Mouse (Mus musculus) E14TG2a.4 (cell line): ENCODE data around the gene Tfap4.

Experiments used
- H3K27me3 ChIP-seq: 2 replicates; pipeline ENCODE4 v1.6.1; 2014; ENCODE audit warnings: low read length, control low read depth; ENCODE audit not compliant: insufficient read depth
- H3K36me3 ChIP-seq: 2 replicates; pipeline ENCODE4 v1.6.1; 2014; ENCODE audit warnings: low read length, control low read depth; ENCODE audit not compliant: insufficient read depth
- H3K4me1 ChIP-seq: replicated peaks from 2 replicates; pipeline ENCODE4 v1.6.1; 2014; ENCODE audit warnings: low read depth, low read length, control low read depth
- H3K4me3 ChIP-seq: replicated peaks from 2 replicates; pipeline ENCODE4 v1.5.1; 2014; ENCODE audit warnings: mild to moderate bottlenecking, low read length
- H3K9me3 ChIP-seq: 2 replicates; pipeline ENCODE4 v1.6.1; 2014; ENCODE audit warnings: low read length, control low read depth
- CTCF ChIP-seq: conservative IDR thresholded peaks from 2 replicates; pipeline ENCODE4 v1.5.1; 2014; ENCODE audit warnings: low read length
- NANOG ChIP-seq: IDR thresholded peaks from 2 replicates; pipeline ENCODE4 v1.6.1; 2014; ENCODE audit warnings: borderline replicate concordance, low read length, mixed read lengths
- POU5F1 ChIP-seq: IDR thresholded peaks from 2 replicates; pipeline ENCODE4 v1.6.1; 2014; ENCODE audit warnings: low read length, borderline replicate concordance

The Tfap4 gene

GRCm38 (mm10) chr16:4596141-4596728 is 36.6 kb upstream of the Tfap4 start:
- H3K27me3 ChIP-seq, result no peaks in the 10 kb centered on the region
- H3K4me3 ChIP-seq, result peak overlapping the region; percentile 90
- TF ChIP-seq CTCF (no peak), NANOG (no peak), POU5F1 (no peak)
- H3K36me3 ChIP-seq, result peaks cover 10% of the 10 kb centered on the region
- H3K9me3 ChIP-seq, result no peaks in the 10 kb centered on the region
- H3K4me1 ChIP-seq, result peaks cover 88% of the 10 kb centered on the region

DNA sequence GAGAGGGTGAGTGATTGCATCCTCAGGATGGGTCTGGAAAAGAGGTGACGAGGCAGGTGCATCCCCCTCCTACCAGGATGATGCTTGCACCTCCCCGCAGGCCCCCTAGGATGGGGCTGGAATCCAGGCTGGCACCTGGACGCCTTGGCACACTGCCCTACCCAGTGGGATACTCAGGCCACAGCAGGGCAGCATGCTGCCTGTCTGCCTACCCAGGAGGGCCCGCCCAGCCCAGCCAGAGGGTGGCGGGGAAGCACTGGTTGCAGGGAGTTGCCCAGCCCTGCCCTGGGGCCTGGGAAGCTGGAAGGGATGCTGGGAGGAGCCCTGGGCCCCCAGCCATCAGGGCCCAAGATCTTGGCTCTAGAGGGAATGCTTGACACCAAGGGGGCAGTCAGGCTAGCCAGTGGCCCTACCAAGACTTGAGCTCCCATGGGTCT is 35.9 kb upstream of the Tfap4 start:
- TF ChIP-seq CTCF (no peak), POU5F1 (no peak), NANOG (no peak)
- H3K27me3 ChIP-seq, result no peaks in the 10 kb centered on the region
- H3K4me1 ChIP-seq, result peaks cover 88% of the 10 kb centered on the region
- no peaks in the 10 kb centered on the region for H3K9me3 ChIP-seq
- peak overlapping the region; percentile 90 for H3K4me3 ChIP-seq
- H3K36me3 ChIP-seq, result peaks cover 16% of the 10 kb centered on the region

- TF ChIP-seq NANOG (no peak), CTCF (no peak), POU5F1 (no peak)
Measured at GRCm38 (mm10) chr16:4594814-4595526, 35.3 kb upstream of the Tfap4 start.

DNA sequence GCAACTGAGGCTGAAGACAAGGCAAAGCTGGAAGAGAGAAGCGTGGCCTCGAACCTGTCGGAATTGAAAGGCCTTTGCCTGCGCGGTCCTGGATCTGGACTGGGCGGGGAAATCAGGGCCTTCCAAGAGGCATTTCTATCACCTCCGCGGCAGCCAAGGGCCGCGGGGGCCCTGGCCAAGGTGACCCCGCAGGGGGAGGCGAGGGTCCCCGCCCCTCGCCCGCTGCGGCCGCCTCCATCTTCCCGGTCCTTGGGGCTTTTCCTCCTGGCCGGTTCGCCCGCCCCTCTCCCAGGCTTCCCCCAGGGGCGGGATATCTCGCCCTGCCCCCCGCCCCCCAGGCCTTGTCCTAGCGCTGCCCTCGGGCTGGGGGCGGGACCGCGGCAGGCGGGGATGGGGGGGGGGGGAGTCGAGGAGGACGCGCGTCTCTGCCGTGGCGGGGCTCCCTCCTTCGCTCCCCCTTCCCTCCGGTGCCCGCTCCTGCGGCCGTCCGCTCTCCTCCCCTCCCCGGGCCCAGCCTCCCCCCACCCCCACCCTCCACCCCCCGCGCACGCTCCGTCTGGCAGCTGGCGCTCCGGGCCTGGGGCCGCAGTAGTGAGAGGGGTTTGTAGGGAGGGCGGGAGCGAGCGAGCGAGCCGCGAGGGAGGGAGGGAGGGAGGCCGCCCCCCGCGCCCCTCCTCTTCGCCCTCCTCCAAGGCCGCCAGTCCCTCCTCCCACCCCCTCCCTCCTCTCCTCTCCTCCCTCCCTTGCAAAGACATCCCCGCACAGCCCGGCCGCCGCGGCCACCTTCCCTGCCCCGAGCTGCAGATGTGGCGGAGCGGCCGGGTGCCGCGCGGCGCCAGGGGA is 34.5 kb upstream of the Tfap4 start, which contains the start of gene Glis2:
Gene Glis2, plus strand, starts transcription at position 743 of the 843 bp plus-strand sequence.
- TF ChIP-seq POU5F1, result no peak
- no peak for TF ChIP-seq CTCF
- TF ChIP-seq NANOG, result no peak
- no peaks in the 10 kb centered on the region for H3K9me3 ChIP-seq
- no peaks in the 10 kb centered on the region for H3K27me3 ChIP-seq
- H3K4me1 ChIP-seq, result peaks cover 84% of the 10 kb centered on the region
- peak within 1 kb of the TSS; percentile 90 for H3K4me3 ChIP-seq
- H3K36me3 ChIP-seq, result peaks cover 13% of the 10 kb centered on the region

More at GRCm38 (mm10) chr16:4594814-4595526, 35.3 kb upstream of the Tfap4 start:
- Histone ChIP-seq H3K36me3 (peaks cover 19% of the 10 kb centered on the region), H3K4me1 (peaks cover 86% of the 10 kb centered on the region), H3K4me3 (peak overlapping the region; percentile 90), H3K9me3 (no peaks in the 10 kb centered on the region), H3K27me3 (no peaks in the 10 kb centered on the region)

DNA sequence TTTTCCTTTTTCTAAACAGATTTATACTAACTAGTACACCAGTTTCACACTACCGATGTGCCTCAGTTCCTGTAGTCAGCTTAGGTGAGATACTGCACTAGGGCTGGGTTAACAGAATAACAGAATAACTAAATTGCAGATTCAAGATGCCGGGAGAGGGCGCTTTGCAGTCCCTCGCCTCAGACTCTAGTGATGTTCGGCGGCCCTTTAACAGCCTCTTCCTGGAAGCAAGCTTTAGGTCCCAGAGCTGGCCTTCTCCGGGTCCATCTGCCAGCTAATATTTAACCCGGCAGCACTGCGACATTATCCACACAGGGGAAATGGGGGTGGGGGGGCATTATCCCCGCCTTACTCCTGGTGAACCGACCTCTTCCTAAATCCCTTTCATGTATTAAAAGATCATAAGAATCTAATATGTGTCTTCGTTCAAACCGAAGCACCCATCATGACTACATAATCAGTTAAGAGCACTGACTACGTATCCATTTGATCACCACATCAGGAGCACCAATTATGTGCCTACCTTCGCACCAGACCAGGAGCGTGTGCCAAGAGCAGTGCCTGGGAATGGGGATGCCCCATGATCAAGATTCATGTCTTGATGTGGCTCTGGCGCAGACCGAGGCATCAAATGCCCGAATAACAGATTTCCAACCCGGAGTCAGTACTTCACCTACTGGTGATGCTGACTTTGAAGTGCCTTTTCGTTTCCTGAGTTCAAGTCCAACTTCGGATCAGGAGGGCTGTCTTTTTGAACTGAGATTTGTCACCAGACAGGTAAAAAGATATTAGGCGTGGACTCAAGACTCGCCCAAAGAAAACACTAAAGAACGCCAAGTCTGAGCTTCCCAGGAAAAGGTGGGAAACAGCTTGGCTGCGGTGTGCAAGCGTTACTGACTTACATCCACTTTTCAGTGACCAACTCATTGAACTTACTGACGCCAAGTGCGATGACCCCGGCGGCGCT is 33.5 kb upstream of the Tfap4 start:
- peaks cover 82% of the 10 kb centered on the region for H3K4me1 ChIP-seq
- no peak for TF ChIP-seq NANOG
- TF ChIP-seq CTCF, result peak; percentile 25
- no peak for TF ChIP-seq POU5F1
- H3K36me3 ChIP-seq, result peaks cover 12% of the 10 kb centered on the region
- H3K9me3 ChIP-seq, result no peaks in the 10 kb centered on the region
- peak overlapping the region; percentile 82 for H3K4me3 ChIP-seq
- H3K27me3 ChIP-seq, result no peaks in the 10 kb centered on the region

- H3K36me3 ChIP-seq, result peaks cover 12% of the 10 kb centered on the region
- no peak for TF ChIP-seq POU5F1
- TF ChIP-seq CTCF, result no peak
- TF ChIP-seq NANOG, result no peak
- H3K4me1 ChIP-seq, result peaks cover 77% of the 10 kb centered on the region
- no peaks in the 10 kb centered on the region for H3K9me3 ChIP-seq
- no peaks in the 10 kb centered on the region for H3K27me3 ChIP-seq
- H3K4me3 ChIP-seq, result no peak overlapping the region
Measured at GRCm38 (mm10) chr16:4590236-4590635, 30.6 kb upstream of the Tfap4 start.

DNA sequence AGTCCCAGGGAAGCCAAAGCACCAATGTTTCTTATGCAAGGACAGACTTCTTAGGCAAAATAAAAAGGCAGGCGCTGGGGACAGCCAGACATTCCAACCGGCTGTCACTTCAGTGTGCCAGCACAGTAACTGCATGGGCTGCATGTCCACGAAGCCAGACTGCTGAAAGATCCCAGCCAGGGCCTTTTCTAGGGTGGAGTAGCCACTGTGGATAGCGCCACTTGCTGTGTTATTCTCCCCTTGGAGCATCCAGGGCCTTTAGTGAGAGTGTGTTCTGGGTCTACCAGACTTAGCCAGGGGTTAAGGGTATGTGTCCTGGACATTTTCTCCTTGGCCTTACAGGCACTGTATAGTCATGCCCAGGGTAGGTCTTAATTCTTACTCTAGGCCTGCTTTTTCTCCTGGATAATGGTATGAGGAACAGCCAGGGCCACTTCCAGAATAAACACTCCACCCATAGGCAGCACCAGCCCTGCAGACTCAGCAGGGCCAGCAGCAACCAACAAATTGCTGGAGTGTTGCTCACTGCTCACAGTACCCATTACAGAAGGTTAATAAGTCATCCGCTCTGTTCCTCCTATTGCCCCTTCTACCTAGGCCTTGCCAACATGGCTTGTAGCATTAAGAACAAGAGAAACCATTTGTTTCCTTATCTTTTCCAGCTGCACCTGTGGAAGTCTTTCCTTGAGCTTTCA is 28.0 kb upstream of the Tfap4 start:
- Histone ChIP-seq H3K36me3 (peaks cover 12% of the 10 kb centered on the region), H3K27me3 (no peaks in the 10 kb centered on the region), H3K4me1 (peaks cover 72% of the 10 kb centered on the region), H3K9me3 (no peaks in the 10 kb centered on the region), H3K4me3 (peak overlapping the region; percentile 55)
- TF ChIP-seq POU5F1, result no peak
- no peak for TF ChIP-seq CTCF
- TF ChIP-seq NANOG, result no peak
